Mouse (Mus musculus): ENCODE measurements around the gene Fam126a.

The Fam126a gene

DNA sequence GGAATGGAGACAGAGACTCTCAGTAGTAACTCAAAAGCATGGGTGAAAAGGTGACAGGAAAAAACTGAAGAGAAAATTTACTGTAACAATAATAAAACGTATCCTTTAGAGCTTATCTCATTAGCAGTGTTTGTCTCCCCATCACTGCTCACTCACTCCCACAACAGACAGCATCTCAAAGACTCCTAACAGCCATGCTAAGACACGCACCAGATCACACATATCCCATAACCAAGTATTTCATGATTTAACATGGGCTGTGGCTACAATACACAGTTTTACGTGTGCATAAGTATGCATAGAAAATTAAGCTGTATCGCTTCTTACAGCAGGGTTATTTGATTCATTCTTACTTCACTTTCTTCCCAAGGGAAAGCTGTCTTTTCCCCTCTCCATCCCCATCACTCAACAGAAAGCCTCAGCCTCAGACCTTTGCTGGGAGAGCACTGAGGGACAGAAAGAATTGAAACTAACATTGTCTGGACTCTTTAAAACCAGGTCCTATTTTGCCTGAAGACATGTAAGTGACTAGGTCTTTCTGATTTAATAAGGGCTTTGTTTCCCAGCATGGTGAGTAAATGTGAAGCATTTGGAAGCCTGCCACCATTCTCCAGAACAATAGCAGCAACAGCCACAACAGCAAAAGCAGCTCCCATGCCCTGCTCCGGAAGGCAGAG is 37.5 kb downstream of the Fam126a start:
- DNase-seq (ENCODE audit: low read depth), result peak; percentile 56

DNA sequence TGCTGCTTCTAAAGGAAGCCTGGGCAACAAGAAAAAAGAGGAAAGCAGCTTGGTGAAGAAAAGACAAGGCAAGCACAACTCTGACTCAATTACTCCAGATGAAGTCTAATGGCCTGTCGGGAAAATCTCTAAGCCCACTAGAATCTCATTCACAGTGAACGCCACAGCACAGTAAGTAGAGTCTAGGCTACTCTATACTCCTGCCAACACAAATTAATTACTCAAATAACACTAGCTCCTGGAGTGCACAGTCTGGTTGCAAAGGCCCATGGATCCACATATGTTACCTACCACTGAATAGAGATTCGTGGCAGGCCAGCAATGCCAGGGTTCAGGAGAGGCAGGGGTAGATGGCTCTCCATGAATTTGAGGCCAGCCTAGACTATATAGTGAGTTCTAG is 40.5 kb downstream of the Fam126a start:
- DNase-seq (ENCODE audit: low read depth), result no peak

DNA sequence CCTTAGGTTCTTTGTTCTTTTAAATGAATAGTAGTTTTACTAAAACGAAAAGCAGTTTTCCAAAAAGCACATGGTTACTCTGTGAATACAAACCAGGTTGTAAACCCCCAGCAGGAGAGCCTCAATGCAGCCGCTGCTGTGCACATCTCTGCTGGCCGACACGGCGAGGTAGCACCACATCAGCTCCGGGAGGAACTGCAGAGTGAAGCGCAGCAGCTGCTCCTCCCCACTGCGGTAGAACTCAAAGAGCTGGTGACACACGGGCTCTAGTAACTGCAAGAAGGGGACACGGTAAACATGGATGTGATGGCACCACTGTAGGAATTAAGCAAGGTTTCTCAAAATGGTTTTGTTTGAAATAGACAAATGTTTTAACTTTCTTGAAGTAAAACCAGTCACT is 42.7 kb downstream of the Fam126a start:
- DNase-seq (ENCODE audit: low read depth), result no peak

DNA sequence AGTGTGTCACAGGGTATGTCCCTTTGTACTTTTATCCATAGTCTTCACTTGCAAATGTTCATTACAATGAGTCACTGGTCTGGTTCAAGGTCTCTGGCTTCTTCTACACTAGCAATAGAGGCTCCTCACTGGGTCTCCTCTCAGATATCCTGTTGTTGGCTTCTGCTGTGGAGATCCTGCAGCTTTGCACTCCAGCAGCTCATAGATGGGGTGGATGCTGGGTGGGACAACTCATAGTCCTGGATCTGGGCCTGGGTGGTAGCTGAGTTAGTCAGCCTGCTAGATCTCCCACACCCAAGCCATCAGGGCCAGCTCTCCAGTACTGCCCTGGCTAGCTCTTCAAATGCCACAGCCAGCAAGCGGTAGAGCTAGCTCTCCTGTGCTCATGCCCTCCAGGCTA is 48.4 kb downstream of the Fam126a start:
- DNase-seq (ENCODE audit: low read depth), result no peak

DNA sequence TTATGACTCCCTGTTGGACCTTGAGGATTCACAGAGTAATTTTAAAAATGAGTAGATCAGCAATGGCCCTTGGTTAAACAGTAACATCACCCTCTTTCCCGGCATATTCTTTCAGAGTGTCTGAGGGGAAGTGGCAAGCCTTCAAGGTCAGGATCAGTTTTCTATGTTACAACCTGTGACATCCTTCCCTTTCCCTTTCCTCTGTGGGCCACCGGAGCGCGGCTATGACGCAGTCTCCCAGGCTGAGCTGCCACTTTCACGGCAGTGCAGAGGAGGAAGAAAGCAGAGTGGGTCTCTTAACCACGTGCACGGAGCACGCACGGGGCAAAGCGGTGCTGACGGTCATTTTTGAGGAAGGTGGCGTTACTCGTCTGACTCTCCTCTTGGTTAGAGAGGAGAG is 52.0 kb downstream of the Fam126a start:
- DNase-seq (ENCODE audit: low read depth), result no peak

DNA sequence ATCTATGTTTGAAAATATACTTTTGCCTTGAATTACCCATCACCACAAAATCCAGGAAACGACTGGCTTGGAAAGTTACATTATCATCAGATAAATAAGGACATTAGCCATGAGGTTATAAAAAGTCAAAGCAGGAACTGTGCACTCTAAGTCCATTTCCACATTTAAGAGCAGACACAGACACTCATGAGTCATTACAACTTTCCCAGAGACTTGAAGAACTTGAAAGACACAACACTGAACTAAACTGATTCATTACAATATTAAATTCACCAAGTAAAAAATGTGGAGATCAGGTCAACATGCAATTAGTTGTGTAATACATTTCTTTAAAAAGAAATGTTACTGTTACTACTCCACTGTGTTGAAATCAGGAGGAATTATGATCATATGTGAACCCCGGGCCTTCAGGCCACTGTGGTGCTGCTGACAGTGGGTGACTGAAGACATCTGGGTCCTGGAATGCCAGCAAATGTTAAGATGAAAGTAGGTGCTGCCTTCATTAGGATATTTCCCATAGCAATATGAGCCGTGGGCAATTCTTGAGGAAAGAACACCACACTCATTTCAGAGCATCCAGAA is 55.4 kb downstream of the Fam126a start:
- DNase-seq (ENCODE audit: low read depth), result peak; percentile 56

DNA sequence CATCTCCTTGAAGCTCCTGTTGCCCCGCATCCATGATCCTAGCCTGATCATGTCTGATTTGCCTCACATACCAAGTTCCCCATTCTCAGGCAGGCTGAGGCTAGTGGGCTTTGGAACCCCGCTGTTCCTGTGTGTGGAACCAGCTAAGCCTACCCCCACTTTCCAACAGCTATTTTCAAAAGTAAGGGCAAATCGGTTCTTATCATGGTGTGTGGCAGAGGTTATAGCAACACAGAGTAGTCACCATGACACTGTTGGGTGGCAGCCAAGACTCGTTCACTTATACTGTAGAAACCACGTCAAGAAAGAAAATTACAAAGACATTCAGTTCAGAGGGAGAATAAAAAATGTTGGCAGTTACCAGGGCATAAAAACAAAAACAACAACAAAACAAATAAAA is 62.8 kb downstream of the Fam126a start:
- no peak for DNase-seq (ENCODE audit: low read depth)

DNA sequence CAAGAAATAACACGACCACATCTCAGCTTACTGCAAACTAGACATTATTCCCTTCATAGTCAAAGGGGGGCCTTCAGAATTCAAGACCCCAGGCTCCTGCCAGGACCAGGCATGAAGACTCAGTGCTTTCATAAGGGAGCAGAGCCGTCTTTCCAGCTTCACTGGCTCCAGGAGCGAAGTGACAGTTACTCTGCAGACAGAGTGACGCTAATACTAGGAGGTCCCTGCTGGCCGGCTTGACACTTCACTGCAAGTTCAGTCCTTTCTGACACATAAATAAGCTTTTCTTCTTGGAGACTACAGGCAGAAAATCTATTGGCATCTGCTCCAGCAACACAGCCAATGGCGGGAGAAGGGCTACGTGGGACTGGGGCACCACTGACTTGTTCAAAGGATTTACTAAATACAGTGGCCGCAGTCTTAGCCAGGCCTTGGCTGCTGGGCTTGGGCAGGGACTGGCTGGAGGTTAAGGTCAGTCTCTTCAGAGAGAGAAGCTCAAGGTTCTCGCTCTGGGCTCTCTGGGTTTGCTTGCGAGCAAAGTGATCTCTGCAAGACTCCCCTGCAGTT is 65.8 kb downstream of the Fam126a start:
- DNase-seq (ENCODE audit: low read depth), result no peak

DNA sequence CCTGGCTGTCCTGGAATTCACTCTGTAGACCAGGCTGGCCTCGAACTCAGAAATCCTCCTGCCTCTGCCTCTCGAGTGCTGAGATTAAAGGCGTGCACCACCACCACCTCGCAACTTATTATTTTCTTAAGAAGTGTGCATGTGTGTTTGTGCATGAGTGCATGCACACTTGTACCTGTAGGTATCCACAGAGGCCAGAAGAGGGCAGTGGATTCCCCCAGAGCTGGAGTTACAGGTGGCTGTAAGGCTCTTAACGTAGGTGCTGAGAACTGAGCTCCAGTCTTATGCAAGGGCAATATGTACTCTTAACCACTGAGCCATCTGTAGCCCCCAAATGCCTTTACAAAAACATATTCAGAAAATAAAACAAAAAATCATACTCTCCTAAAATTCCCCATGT is 77.4 kb downstream of the Fam126a start:
- DNase-seq (ENCODE audit: low read depth), result no peak

DNA sequence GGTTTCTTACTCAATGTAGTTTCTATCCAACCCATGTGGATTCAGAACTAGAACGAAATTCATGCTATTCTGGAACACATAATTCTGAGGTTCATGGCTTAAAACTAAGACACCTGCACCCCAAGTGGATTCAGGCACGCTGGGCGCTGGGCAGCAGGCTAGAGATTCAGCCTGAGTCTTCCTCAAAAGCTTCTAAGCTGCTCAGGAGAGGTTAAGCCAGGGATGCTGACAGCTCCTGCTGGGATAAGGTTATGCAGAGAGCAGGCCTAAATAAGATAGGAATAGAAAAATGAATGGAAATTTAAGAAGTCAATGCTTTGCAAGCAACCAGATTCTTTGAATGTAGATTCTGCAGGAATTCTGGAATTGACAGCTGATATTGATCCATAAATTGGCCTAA is 82.4 kb downstream of the Fam126a start:
- DNase-seq (ENCODE audit: low read depth), result no peak

DNA sequence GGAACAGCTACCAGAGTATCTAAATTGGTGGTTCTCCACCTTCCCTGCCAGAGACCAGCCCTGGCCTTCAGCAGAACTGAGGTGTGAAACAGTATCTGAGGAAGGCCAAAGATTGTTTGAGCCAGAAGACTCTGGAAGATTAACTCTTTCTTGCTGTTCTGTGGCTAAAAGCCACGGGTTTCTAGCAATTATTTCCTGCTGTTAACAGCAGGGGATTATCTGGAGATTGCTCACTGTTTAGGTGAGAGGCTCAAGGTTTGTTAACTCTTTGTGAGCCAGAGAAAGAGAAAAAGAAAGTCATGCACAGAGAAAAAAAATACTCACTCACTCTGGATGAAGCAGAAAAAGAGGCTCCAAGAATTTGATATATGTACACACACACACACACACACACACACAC is 85.4 kb downstream of the Fam126a start:
- DNase-seq (ENCODE audit: low read depth), result no peak

DNA sequence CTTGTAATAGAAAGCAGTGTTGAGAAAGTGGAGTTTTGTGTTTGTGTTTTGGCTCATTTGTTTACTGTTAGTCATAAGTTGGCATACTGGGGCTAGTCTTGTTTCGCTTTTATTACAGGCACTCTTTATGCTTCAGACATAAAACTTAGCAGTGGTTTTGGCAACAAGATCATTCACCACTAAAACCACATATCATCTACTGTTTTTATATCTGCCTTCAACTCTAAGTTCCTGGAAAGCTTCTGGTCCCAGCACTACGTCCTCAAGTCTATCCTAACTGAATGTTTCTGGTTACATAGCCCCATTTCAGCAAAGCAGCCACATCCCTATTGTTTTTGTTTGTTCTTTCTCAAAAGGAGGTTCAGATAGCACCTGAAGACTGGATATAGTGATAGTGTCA is 87.0 kb downstream of the Fam126a start:
- no peak for DNase-seq (ENCODE audit: low read depth)

DNA sequence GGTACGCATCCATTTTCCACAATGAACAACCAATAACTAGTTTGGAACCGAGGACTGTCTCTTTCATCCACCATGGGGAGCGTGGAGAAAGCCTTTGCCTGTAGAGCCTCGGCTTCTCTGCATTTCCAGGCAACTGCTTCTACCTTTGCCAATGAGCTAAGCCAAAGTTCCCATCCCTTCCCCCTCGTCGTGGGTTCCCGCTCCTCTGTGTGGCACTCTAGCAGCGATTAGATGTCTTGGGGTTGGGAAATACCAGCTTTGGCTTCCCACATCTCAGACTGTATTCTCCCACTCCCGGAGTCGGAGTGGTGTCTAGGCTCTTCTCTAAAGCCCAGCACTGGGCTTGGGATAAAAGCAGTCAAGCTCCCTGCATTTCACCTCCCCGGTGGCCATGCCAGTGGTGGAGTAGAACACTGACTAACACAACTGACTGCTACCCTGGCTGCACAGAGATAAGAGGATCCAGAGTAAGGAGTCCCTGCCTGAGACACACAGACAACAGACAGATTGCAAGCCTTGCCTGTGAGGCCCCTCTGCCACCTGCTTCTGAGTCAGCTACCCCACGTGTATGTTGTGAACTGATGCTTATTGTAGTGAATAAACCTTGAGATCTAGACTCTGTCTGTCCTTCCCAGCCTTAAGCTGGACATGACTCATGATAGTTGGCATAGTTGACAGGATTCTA is 106.9 kb downstream of the Fam126a start:
- no peak for DNase-seq (ENCODE audit: low read depth)

DNA sequence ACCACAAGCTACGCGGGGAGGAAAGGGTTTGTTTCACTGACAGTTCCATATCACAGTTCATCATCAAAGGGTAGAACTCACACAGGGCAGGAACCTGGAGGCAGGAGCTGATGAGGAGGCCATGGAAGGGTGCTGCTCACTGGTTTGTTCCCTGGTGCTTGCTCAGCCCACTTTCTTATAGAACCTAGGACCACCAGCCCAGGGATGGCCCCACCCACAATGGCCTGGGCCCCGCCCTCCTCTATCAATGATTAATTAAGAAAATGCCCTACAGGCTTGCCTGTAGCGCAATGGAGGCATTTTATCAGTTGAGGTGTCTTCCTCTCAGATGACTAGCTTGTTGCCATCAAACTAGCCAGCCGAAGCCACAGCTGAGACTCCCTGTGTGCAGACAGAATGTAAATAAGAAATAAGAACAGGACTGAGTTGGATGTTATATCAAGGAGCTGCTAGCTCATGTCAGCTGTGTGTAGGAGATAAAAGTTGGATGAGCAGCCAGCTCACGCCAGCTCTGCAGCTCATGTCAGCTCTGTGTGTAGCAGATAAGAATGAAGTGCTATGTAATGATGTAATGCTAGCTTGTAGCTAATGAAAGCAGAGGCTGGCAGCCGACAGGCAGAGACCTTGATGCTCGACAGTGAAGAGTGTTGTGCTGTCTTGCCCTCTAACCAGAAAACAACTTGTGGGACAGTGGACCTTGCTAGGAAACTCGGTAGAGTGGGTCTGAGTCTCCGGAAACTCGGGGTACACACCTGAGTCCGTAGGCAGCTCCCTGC is 107.8 kb downstream of the Fam126a start:
- no peak for DNase-seq (ENCODE audit: low read depth)

DNA sequence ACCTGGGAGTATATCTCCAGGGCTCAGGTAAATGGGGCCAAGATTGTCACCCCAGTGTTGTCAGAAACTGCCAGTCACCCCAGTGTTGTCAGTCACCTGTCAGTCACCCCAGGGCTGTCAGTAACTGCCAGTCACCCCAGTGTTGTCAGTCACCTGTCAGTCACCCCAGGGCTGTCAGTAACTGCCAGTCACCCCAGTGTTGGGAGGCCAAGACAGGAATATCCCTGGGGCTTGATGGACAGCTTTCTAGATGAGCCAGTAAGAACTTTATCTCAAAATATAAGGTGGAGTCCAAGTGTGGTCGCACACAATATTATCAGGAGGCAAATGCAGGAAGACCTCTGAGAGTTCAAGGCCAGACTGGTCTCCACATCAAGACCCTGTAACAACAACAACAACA is 109.2 kb downstream of the Fam126a start:
- no peak for DNase-seq (ENCODE audit: low read depth)

DNA sequence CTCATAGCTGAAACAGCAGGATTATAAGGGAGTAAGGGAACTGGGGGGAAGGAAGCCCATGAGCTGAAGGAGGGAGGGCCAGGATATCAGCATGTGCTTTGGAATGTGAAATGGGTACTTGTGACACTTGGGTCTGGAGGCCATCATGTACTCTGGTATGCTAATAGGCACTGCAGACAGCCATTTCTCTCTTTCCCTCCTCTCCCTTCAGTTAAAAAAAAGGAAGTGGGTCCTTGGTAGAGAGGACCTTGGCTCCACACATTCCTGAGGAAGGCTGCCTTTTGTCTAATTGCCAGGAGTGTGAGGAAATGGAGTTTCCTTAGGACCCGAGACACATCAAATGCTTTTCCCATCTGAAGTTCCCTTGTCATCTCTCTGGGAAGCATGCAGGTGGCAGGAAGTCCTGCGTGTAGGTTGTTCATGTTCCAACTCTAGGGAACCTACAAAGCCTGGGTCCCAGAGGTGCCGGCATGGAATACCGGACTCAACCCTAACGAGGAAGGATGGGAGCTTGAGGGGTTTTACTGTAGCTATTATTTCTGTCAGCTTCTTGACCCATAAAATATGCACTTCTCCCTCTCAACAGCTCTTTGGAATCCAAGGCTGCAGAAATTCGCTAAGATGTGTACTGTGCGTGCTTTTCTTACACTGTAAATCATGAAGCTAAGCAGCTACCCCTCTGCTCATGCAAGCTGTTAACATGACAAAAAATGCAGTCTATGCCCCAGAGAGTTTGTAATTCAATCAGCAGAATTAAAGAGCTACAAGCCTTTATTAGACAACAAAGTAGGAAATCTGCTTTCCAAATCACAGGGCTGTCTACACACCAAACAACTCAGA is 110.4 kb downstream of the Fam126a start:
- no peak for DNase-seq (ENCODE audit: low read depth)

DNA sequence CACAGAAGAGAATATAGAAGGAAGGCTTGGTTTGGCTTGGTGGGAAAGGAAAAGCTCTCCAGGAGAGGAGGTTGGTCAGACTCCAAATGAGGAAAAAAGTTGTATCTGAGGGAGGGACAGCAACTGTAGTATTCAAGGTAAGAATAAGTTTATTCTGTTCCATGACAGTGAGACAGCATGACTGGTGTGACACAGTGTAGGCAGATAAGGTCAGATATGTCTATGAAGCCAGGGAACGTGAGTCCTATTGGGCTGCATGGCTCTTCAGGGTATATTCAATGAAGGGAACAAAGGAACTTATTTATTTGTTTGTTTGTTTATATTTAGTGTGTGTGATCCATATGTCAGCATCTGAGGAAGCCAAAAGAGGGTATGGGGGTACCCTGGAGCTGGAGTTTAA is 113.2 kb downstream of the Fam126a start:
- no peak for DNase-seq (ENCODE audit: low read depth)

DNA sequence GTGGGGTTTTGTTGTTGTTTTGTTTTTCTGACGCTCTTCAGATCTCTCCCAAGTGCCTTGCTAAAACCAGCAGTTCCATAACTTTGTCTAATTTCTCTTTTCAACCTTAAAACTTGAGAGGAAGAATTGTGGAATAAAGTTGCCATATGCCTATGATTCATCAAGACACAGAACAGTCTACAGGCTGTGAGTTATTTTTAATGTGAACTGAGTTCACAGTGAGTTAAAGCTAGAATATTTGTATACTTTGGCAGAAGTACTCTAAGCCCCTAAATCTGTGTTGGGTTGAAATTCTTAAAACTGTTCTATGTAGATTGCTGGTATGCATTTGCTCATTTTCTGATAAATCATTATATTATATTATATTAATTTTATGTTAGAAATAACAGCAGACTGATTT is 118.9 kb downstream of the Fam126a start:
- DNase-seq (ENCODE audit: low read depth), result no peak

DNA sequence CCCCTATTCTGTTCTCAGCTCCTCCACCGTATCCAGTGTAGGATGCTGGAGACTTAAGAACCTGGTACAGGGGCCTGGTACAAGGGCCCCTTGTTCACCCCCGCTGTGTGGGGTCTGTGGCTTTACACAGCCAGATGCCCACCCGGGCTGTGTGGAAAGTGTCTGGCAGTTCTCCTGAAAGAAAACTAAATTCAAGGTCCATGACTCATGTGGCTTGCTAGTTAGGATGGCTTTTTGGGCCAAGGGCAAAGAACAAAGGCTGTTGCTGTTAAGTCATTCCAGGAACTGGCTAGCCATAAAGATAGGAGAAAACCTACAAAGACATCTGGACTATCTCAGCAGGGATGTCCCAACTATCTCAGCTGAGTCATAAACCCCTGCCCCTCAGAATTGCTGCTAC is 121.2 kb downstream of the Fam126a start:
- no peak for DNase-seq (ENCODE audit: low read depth)

DNA sequence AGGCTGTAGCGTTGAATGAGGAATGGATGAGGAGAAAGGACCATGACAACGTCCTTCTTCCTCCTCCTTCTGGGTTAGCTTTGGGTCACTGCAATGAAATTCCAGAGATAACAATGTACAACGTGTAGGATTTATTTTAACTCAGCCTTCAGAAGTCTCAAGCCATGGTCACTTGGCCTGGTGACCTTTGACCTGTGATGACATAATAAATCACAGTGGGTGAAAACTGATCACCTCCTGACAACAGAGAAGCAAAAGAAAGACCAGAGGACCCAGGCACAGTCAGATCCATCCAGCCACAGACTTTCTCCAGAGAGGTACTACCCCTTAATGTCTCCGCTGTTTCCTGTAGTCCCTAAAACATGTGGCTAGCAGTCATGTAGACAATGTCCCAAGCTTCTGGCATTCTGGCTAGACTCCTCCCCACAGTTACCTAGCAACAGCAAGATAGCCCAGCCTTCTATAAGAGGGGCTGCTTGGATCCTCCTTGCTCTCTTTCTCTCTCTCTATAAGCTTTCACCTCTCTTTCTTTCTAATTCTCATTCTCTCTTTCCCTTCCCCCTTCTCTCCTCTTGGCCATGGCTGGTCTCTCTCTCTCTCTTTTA is 121.9 kb downstream of the Fam126a start:
- no peak for DNase-seq (ENCODE audit: low read depth)

DNA sequence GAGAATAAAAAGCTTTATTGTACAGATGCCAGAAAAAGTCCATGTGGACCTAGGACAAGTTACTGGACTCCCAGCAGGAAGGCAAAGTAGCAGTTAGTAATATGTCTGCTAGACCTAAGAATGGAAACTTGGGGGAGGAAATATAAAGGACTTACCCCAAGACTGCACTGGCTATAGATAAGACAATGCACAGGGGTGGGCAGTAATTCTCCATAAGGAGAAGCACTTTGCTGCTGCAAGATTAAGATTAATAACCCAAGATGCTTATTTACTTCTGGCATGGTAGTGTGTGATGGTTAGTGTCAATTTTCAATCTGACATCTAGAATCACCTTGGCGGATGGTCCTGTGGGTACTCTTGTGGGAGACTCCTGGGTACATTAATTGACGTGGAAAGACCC is 128.3 kb downstream of the Fam126a start:
- no peak for DNase-seq (ENCODE audit: low read depth)
